Mouse (Mus musculus) forebrain, embryonic 12.5 days (tissue): ENCODE measurements around the gene Gm45062. TPM values are rescaled to one million over a fixed set of nuclear protein-coding genes. Genes with fewer than 3 reads are reported as not detected.

Source experiments
- ATAC-seq: fragments of 200-750 bp; cut with Nextera tagmentation; 2 replicates; pipeline ENCODE4 v1.8.0; 2017; ENCODE audit warnings: moderate TSS enrichment; ENCODE audit not compliant: low FRiP score
- H3K27ac ChIP-seq: fragments of 300-500 bp; sonication (generic); 2 replicates; pipeline ENCODE4 v1.5.1; 2016; ENCODE audit warnings: mild to moderate bottlenecking
- H3K27me3 ChIP-seq: fragments of 300-500 bp; sonication (generic); 2 replicates; pipeline ENCODE4 v1.6.1; 2016; ENCODE audit warnings: mild to moderate bottlenecking
- H3K36me3 ChIP-seq: fragments of 300-500 bp; sonication (generic); replicated peaks from 2 replicates; pipeline ENCODE4 v1.6.1; 2016; ENCODE audit warnings: mild to moderate bottlenecking
- H3K4me1 ChIP-seq: fragments of 300-500 bp; sonication (generic); 2 replicates; pipeline ENCODE4 v1.6.1; 2016
- H3K4me2 ChIP-seq: fragments of 300-500 bp; sonication (generic); 2 replicates; pipeline ENCODE4 v1.6.1; 2016; ENCODE audit warnings: mild to moderate bottlenecking, moderate library complexity
- H3K4me3 ChIP-seq: fragments of 300-500 bp; sonication (generic); replicated peaks from 2 replicates; pipeline ENCODE4 v1.5.1; 2016; ENCODE audit warnings: mild to moderate bottlenecking
- H3K9ac ChIP-seq: fragments of 300-500 bp; sonication (generic); 2 replicates; pipeline ENCODE4 v1.6.1; 2016; ENCODE audit warnings: mild to moderate bottlenecking
- H3K9me3 ChIP-seq: fragments of 300-500 bp; sonication (generic); 2 replicates; pipeline ENCODE4 v1.6.1; 2016
- WGBS: fragments of 180-500 bp; shearing (Covaris S2); methylation state at CpG from one replicate; pipeline ENCODE4 v1.1.7; 2016; 5-methylcytosine and 5-hydroxymethylcytosine counted together
- polyA plus RNA-seq: library from polyadenylated mRNA; unstranded; fragments of >200 nt; fragmentation: Nextera tagmentation; extraction: Ambion mirVana; gene quantifications from 2 replicates; pipeline ENCODE4 v1.2.1, GENCODE M21; 2016

The Gm45062 gene
- polyA plus RNA-seq, 1 experiment from 2014 or later, result 18.3 TPM

- 97% methylated on average over 1 of the region's 1 CpGs for WGBS
These were observed 74.1 kb downstream of the Gm45062 start for GRCm38 (mm10) chr6:8333380-8333779.

GRCm38 (mm10) chr6:8336487-8337390 lies 77.5 kb downstream of the Gm45062 start:
- H3K36me3 ChIP-seq, result no peaks in the 10 kb centered on the region
- WGBS, result 90% methylated on average over 9 of the region's 9 CpGs
- no peaks in the 10 kb centered on the region for H3K4me1 ChIP-seq
- no peak overlapping the region for H3K4me2 ChIP-seq
- H3K27ac ChIP-seq, result no peak overlapping the region
- H3K4me3 ChIP-seq, result no peak overlapping the region
- H3K9ac ChIP-seq, result no peak overlapping the region
- ATAC-seq, result no peak
- no peaks in the 10 kb centered on the region for H3K27me3 ChIP-seq
- H3K9me3 ChIP-seq, result no peaks in the 10 kb centered on the region

More at GRCm38 (mm10) chr6:8333380-8333779, 74.1 kb downstream of the Gm45062 start:
- ATAC-seq, result no peak
- H3K9ac ChIP-seq, result no peak overlapping the region
- no peaks in the 10 kb centered on the region for H3K4me1 ChIP-seq
- no peak overlapping the region for H3K4me3 ChIP-seq
- H3K4me2 ChIP-seq, result no peak overlapping the region
- H3K36me3 ChIP-seq, result no peaks in the 10 kb centered on the region
- no peaks in the 10 kb centered on the region for H3K9me3 ChIP-seq
- H3K27ac ChIP-seq, result no peak overlapping the region
- no peaks in the 10 kb centered on the region for H3K27me3 ChIP-seq

- no peaks in the 10 kb centered on the region for H3K27me3 ChIP-seq
- H3K9ac ChIP-seq, result no peak overlapping the region
- H3K36me3 ChIP-seq, result no peaks in the 10 kb centered on the region
- WGBS, result 90% methylated on average over 6 of the region's 6 CpGs
- no peak overlapping the region for H3K27ac ChIP-seq
- no peak overlapping the region for H3K4me3 ChIP-seq
- no peaks in the 10 kb centered on the region for H3K9me3 ChIP-seq
- H3K4me1 ChIP-seq, result no peaks in the 10 kb centered on the region
- ATAC-seq, result no peak
- H3K4me2 ChIP-seq, result no peak overlapping the region
These were observed 80.2 kb downstream of the Gm45062 start for GRCm38 (mm10) chr6:8339453-8339852.

- Histone ChIP-seq H3K4me2 (no peak overlapping the region), H3K36me3 (no peaks in the 10 kb centered on the region), H3K9ac (no peak overlapping the region), H3K27ac (no peak overlapping the region), H3K27me3 (no peaks in the 10 kb centered on the region), H3K4me3 (no peak overlapping the region), H3K9me3 (no peaks in the 10 kb centered on the region), H3K4me1 (no peaks in the 10 kb centered on the region)
- no peak for ATAC-seq
- 92% methylated on average over 4 of the region's 4 CpGs for WGBS
These were observed 84.0 kb downstream of the Gm45062 start for GRCm38 (mm10) chr6:8343271-8343670.

- Histone ChIP-seq H3K4me1 (no peaks in the 10 kb centered on the region), H3K9me3 (no peaks in the 10 kb centered on the region), H3K4me2 (no peak overlapping the region), H3K27me3 (no peaks in the 10 kb centered on the region), H3K9ac (no peak overlapping the region), H3K27ac (no peak overlapping the region), H3K4me3 (no peak overlapping the region), H3K36me3 (no peaks in the 10 kb centered on the region)
- WGBS, result 78% methylated on average over 5 of the region's 5 CpGs
- no peak for ATAC-seq
These were observed 86.1 kb downstream of the Gm45062 start for GRCm38 (mm10) chr6:8345219-8345856.

GRCm38 (mm10) chr6:8347154-8347553 lies 87.9 kb downstream of the Gm45062 start:
- Histone ChIP-seq H3K4me1 (no peaks in the 10 kb centered on the region), H3K4me2 (no peak overlapping the region), H3K36me3 (no peaks in the 10 kb centered on the region), H3K9ac (no peak overlapping the region), H3K9me3 (no peaks in the 10 kb centered on the region), H3K27ac (no peak overlapping the region), H3K27me3 (no peaks in the 10 kb centered on the region), H3K4me3 (no peak overlapping the region)
- no peak for ATAC-seq
- WGBS, result 98% methylated on average over 2 of the region's 2 CpGs

- H3K4me1 ChIP-seq, result peaks cover 11% of the 10 kb centered on the region
- H3K9ac ChIP-seq, result no peak overlapping the region
- no peaks in the 10 kb centered on the region for H3K9me3 ChIP-seq
- no peak overlapping the region for H3K4me2 ChIP-seq
- H3K36me3 ChIP-seq, result no peaks in the 10 kb centered on the region
- no peak for ATAC-seq
- no peaks in the 10 kb centered on the region for H3K27me3 ChIP-seq
- WGBS, result 98% methylated on average over 1 of the region's 1 CpGs
- no peak overlapping the region for H3K4me3 ChIP-seq
- H3K27ac ChIP-seq, result no peak overlapping the region
These were observed 89.1 kb downstream of the Gm45062 start for GRCm38 (mm10) chr6:8348344-8348743.

GRCm38 (mm10) chr6:8349060-8349670 lies 89.9 kb downstream of the Gm45062 start:
- H3K4me3 ChIP-seq, result no peak overlapping the region
- H3K4me1 ChIP-seq, result peaks cover 19% of the 10 kb centered on the region
- no peak overlapping the region for H3K9ac ChIP-seq
- no peaks in the 10 kb centered on the region for H3K36me3 ChIP-seq
- ATAC-seq, result no peak
- H3K4me2 ChIP-seq, result no peak overlapping the region
- no peak overlapping the region for H3K27ac ChIP-seq
- H3K27me3 ChIP-seq, result no peaks in the 10 kb centered on the region
- no peaks in the 10 kb centered on the region for H3K9me3 ChIP-seq
- WGBS, result 84% methylated on average over 2 of the region's 2 CpGs

- no peaks in the 10 kb centered on the region for H3K9me3 ChIP-seq
- no peaks in the 10 kb centered on the region for H3K27me3 ChIP-seq
- H3K9ac ChIP-seq, result no peak overlapping the region
- no peak for ATAC-seq
- H3K4me3 ChIP-seq, result no peak overlapping the region
- H3K36me3 ChIP-seq, result no peaks in the 10 kb centered on the region
- no peak overlapping the region for H3K4me2 ChIP-seq
- H3K27ac ChIP-seq, result no peak overlapping the region
- H3K4me1 ChIP-seq, result peaks cover 22% of the 10 kb centered on the region
- 94% methylated on average over 2 of the region's 2 CpGs for WGBS
These were observed 92.3 kb downstream of the Gm45062 start for GRCm38 (mm10) chr6:8351507-8351906.

- no peak overlapping the region for H3K9ac ChIP-seq
- peak overlapping the region; percentile 19 for H3K4me2 ChIP-seq
- H3K36me3 ChIP-seq, result no peaks in the 10 kb centered on the region
- peaks cover 22% of the 10 kb centered on the region for H3K4me1 ChIP-seq
- ATAC-seq, result peak; percentile 78; the same call in 1 of the 2 replicates
- 35% methylated on average over 12 of the region's 12 CpGs for WGBS
- no peaks in the 10 kb centered on the region for H3K27me3 ChIP-seq
- no peak overlapping the region for H3K4me3 ChIP-seq
- peak overlapping the region; percentile 56; the same call in 1 of the 2 replicates for H3K27ac ChIP-seq
- H3K9me3 ChIP-seq, result no peaks in the 10 kb centered on the region
These were observed 93.4 kb downstream of the Gm45062 start for GRCm38 (mm10) chr6:8352533-8353168.

- Histone ChIP-seq H3K4me2 (no peak overlapping the region), H3K9me3 (no peaks in the 10 kb centered on the region), H3K27ac (peak overlapping the region; percentile 66), H3K9ac (no peak overlapping the region), H3K36me3 (no peaks in the 10 kb centered on the region), H3K4me1 (peaks cover 22% of the 10 kb centered on the region), H3K27me3 (no peaks in the 10 kb centered on the region), H3K4me3 (no peak overlapping the region)
- WGBS, result 55% methylated on average over 4 of the region's 4 CpGs
- ATAC-seq, result 0 out of 2 replicates have a peak, but pooled peaks have one; percentile 27
These were observed 94.2 kb downstream of the Gm45062 start for GRCm38 (mm10) chr6:8353461-8353860.

GRCm38 (mm10) chr6:8354846-8355245 lies 95.6 kb downstream of the Gm45062 start:
- no peak overlapping the region for H3K27ac ChIP-seq
- no peak for ATAC-seq
- WGBS, result 90% methylated on average over 4 of the region's 4 CpGs
- H3K36me3 ChIP-seq, result no peaks in the 10 kb centered on the region
- peaks cover 22% of the 10 kb centered on the region for H3K4me1 ChIP-seq
- no peaks in the 10 kb centered on the region for H3K27me3 ChIP-seq
- no peak overlapping the region for H3K4me3 ChIP-seq
- H3K9me3 ChIP-seq, result no peaks in the 10 kb centered on the region
- H3K9ac ChIP-seq, result no peak overlapping the region
- H3K4me2 ChIP-seq, result no peak overlapping the region
